ENCODE assay signal across 23 mouse cellular contexts in the genomic region with DNA sequence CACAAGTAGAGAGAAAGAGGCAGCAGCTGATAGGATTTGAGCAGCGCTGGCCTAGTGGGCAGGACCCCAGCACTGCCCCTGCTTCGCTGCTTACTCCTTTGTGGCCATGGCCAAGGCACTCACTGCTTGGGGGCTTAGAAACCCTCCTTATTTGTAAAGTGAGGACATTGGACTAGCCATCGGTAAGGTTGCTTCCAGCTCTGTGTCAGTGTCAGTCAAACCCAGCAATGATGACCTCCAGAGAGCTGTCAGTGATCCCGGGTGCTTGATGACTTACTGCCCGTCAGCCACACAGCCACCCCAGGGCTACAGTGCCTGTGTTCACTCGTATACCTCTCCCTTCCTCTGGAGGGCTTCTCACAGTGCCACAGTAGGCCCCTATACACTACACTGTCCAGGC. TPM values are rescaled to one million over a fixed set of nuclear protein-coding genes. Genes with fewer than 3 reads are reported as not detected.
DNase-seq lines count a peak whose midpoint lies in the region; ATAC-seq and TF ChIP-seq lines count a peak whose summit lies in the region.
"Had no signal": no experiment of that assay in that cellular context is flagged by ENCODE, and none has a peak within 500 bp of the region (broad histone marks: within the 10 kb centered on the region; RNA-seq: fewer than 3 reads in every experiment).

No protein-coding gene starts in this region.

- H3K27me3 ChIP-seq in heart, embryonic 13.5 days (replicated peaks), result no peaks in the 10 kb centered on the region
- no peaks in the 10 kb centered on the region for H3K27me3 ChIP-seq in heart, embryonic 12.5 days (replicated peaks)
- H3K27me3 ChIP-seq: embryonic facial prominence, embryonic 13.5 days; forebrain, embryonic 12.5 days; forebrain, embryonic 15.5 days; hindbrain, embryonic 12.5 days; hindbrain, embryonic 15.5 days had no signal

- no peaks in the 10 kb centered on the region for H3K9me3 ChIP-seq in heart, embryonic 13.5 days
- H3K9me3 ChIP-seq in heart, embryonic 12.5 days (replicated peaks), result no peaks in the 10 kb centered on the region
- H3K9me3 ChIP-seq: embryonic facial prominence, embryonic 10.5 days; embryonic facial prominence, embryonic 13.5 days; forebrain, embryonic 12.5 days; forebrain, embryonic 15.5 days; hindbrain, embryonic 12.5 days; hindbrain, embryonic 15.5 days had no signal

- TF ChIP-seq CTCF in gastrocnemius, adult 2 months (IDR thresholded peaks at IDR 0.05), result no peak
- no peak for TF ChIP-seq CTCF in olfactory bulb, adult 2 months (IDR thresholded peaks at IDR 0.05; ENCODE audit: insufficient read depth, low read depth, low read length)

- H3K36me3 ChIP-seq in heart, embryonic 13.5 days, result peaks cover 72% of the 10 kb centered on the region
- H3K36me3 ChIP-seq in heart, embryonic 12.5 days, result peaks cover 46% of the 10 kb centered on the region

- no peak for TF ChIP-seq POLR2A in olfactory bulb, adult 2 months (IDR thresholded peaks at IDR 0.05; ENCODE audit: insufficient read depth, low read depth, low read length)

- H3K4me1 ChIP-seq in heart, embryonic 13.5 days, result peaks cover 16% of the 10 kb centered on the region
- peaks cover 15% of the 10 kb centered on the region for H3K4me1 ChIP-seq in heart, embryonic 12.5 days (replicated peaks)
- H3K4me1 ChIP-seq in olfactory bulb, adult 2 months (ENCODE audit: control insufficient read depth, insufficient read depth, low read length), result peaks cover 5% of the 10 kb centered on the region
- H3K4me1 ChIP-seq: embryonic facial prominence, embryonic 10.5 days; embryonic facial prominence, embryonic 13.5 days; forebrain, embryonic 12.5 days; forebrain, embryonic 15.5 days; hindbrain, embryonic 12.5 days; hindbrain, embryonic 15.5 days had no signal

- intact Hi-C loops in gastrocnemius, adult 2 months (cut with DNase I), result loop anchor here (5.0 kb wide), 2 partner anchors 53 to 88 kb away; partner anchors contain the start of gene Cab39
- intact Hi-C loops in gastrocnemius, postnatal 36 days (cut with DNase I), result no loop called here

- H3K9ac ChIP-seq in heart, embryonic 13.5 days, result peak overlapping the region; percentile 50; the same call in 1 of the 2 replicates
- H3K9ac ChIP-seq in heart, embryonic 12.5 days, result no peak overlapping the region
- H3K9ac ChIP-seq: embryonic facial prominence, embryonic 13.5 days; forebrain, embryonic 12.5 days; forebrain, embryonic 15.5 days; hindbrain, embryonic 12.5 days; hindbrain, embryonic 15.5 days had no signal

- WGBS in heart, embryonic 13.5 days, result 56% methylated on average over 6 of the region's 6 CpGs
- WGBS in heart, embryonic 12.5 days, result 68% methylated on average over 6 of the region's 6 CpGs
- 86% methylated on average over 6 of the region's 6 CpGs for WGBS in olfactory bulb, adult 2 months

- ATAC-seq in heart, embryonic 13.5 days (ENCODE audit: extremely low read depth, insufficient number of reproducible peaks, low FRiP score, low TSS enrichment), result no peak
- no peak for ATAC-seq in heart, embryonic 12.5 days (ENCODE audit: insufficient number of reproducible peaks, low FRiP score)
- ATAC-seq: forebrain, embryonic 15.5 days; intestine, postnatal 0 days had no signal

- H3K4me2 ChIP-seq in heart, embryonic 13.5 days, result no peak overlapping the region
- no peak overlapping the region for H3K4me2 ChIP-seq in heart, embryonic 12.5 days
- H3K4me2 ChIP-seq: embryonic facial prominence, embryonic 13.5 days; forebrain, embryonic 12.5 days; forebrain, embryonic 15.5 days; heart, embryonic 11.5 days; hindbrain, embryonic 12.5 days; hindbrain, embryonic 15.5 days had no signal

- no peak for DNase-seq in gastrocnemius, adult 2 months
- DNase-seq in gastrocnemius, postnatal 36 days, result no peak
- no peak for DNase-seq in left cerebral cortex, adult 18-20 months (ENCODE audit: low spot score in 2 of 2)
- DNase-seq: adrenal gland, postnatal 14 days; cerebellum, adult 11-12 months; cerebellum, adult 8-10 months; cerebellum, postnatal 10 days; cerebellum, postnatal 36 days; embryo, embryonic 11 days; gastrocnemius, postnatal 10 days; heart, adult 18-20 months had no signal

- no peak overlapping the region for H3K4me3 ChIP-seq in gastrocnemius, adult 2 months
- no peak overlapping the region for H3K4me3 ChIP-seq in heart, embryonic 13.5 days
- no peak overlapping the region for H3K4me3 ChIP-seq in heart, embryonic 12.5 days
- no peak overlapping the region for H3K4me3 ChIP-seq in olfactory bulb, adult 2 months (ENCODE audit: insufficient read depth, low read depth, low read length)
- H3K4me3 ChIP-seq: embryonic facial prominence, embryonic 10.5 days; embryonic facial prominence, embryonic 13.5 days; erythroblast, embryonic 14.5 days; forebrain, embryonic 12.5 days; forebrain, embryonic 15.5 days; hindbrain, embryonic 12.5 days; hindbrain, embryonic 15.5 days had no signal

- H3K27ac ChIP-seq in gastrocnemius, adult 2 months, result peak overlapping the region; percentile 17; the same call in 1 of the 2 replicates
- no peak overlapping the region for H3K27ac ChIP-seq in heart, embryonic 13.5 days (replicated peaks)
- no peak overlapping the region for H3K27ac ChIP-seq in heart, embryonic 12.5 days (ENCODE audit: poor library complexity, severe bottlenecking)
- peak overlapping the region; percentile 8; the same call in 1 of the 2 replicates for H3K27ac ChIP-seq in olfactory bulb, adult 2 months (ENCODE audit: insufficient read depth, low read depth, low read length)
- H3K27ac ChIP-seq: embryonic facial prominence, embryonic 10.5 days; embryonic facial prominence, embryonic 13.5 days; forebrain, embryonic 12.5 days; forebrain, embryonic 15.5 days; hindbrain, embryonic 12.5 days; hindbrain, embryonic 15.5 days had no signal

RNA-seq across cellular contexts. Expression of gene Itm2c, which starts 49.1 kb away (rescaled TPM):
- 10 to 100 TPM; 22.3 to 23.1 TPM for total RNA-seq in gastrocnemius, adult 2 months (2021)
- 10 to 100 TPM; 20.7 to 27.2 TPM for total RNA-seq in gastrocnemius, postnatal 36 days (2021)
- polyA plus RNA-seq in heart, embryonic 13.5 days (2015; fragmentation: Nextera tagmentation; extraction: Ambion mirVana), result 246 and 255 TPM in 2 replicates
- polyA plus RNA-seq in heart, embryonic 12.5 days (2016; fragmentation: Nextera tagmentation; extraction: Ambion mirVana), result 261 TPM in 2 replicates
- polyA plus RNA-seq in olfactory bulb, adult 2 months (2012; ENCODE audit: insufficient read depth, insufficient read length, low replicate concordance, missing spikeins), result not detected in 2 replicates
- 100 to 1,000 TPM; 731 to 809 TPM for total RNA-seq in left cerebral cortex, adult 18-20 months (2021)

RNA-seq across cellular contexts. Expression of gene Cab39, which starts 51.7 kb away (rescaled TPM):
- total RNA-seq in gastrocnemius, adult 2 months (2021), result 100 to 1,000 TPM; 191 to 193 TPM
- 100 to 1,000 TPM; 153 to 159 TPM for total RNA-seq in gastrocnemius, postnatal 36 days (2021)
- 20.6 and 20.8 TPM in 2 replicates for polyA plus RNA-seq in heart, embryonic 13.5 days (2015; fragmentation: Nextera tagmentation; extraction: Ambion mirVana)
- 39.8 and 41.2 TPM in 2 replicates for polyA plus RNA-seq in heart, embryonic 12.5 days (2016; fragmentation: Nextera tagmentation; extraction: Ambion mirVana)
- 256 TPM in 1 of 2 replicates, not detected in the other for polyA plus RNA-seq in olfactory bulb, adult 2 months (2012; ENCODE audit: insufficient read depth, insufficient read length, low replicate concordance, missing spikeins)
- total RNA-seq in left cerebral cortex, adult 18-20 months (2021), result 100 to 1,000 TPM; 170 to 175 TPM

Comparison
In these comparisons a context has a peak if more than half of its experiments do, and no peak if none do; other contexts are left out.
1. H3K27ac ChIP-seq: peak in gastrocnemius, adult 2 months (single experiment) and olfactory bulb, adult 2 months (single experiment); none in heart, embryonic 13.5 days (single experiment) and heart, embryonic 12.5 days (single experiment).
2. RNA of gene Itm2c, which starts 49.1 kb away (total RNA-seq): 731 to 809 TPM in left cerebral cortex, adult 18-20 months; 20.7 to 27.2 TPM in gastrocnemius, postnatal 36 days and 22.3 to 23.1 TPM in gastrocnemius, adult 2 months; every median in the first group is over 10 times any median in the second.